Mouse (Mus musculus): ENCODE data around the gene Bex6.
A peak's percentile ranks its signal among the peaks of the same experiment; 100 is the strongest.
"Not testable (repeated sequence)": the region's sequence is repeated elsewhere in the genome, so short reads cannot be mapped to it uniquely, and the experiment has no call there.

Gene Bex6

GRCm38 (mm10) chr16:32173401-32173800 lies 6.2 kb upstream of the Bex6 start:
- DNase-seq (ENCODE audit: low spot score in 2 of 2): no peak

- no peak for DNase-seq (ENCODE audit: low spot score in 2 of 2)
These were observed 5.2 kb upstream of the Bex6 start for GRCm38 (mm10) chr16:32174340-32175005.

GRCm38 (mm10) chr16:32175029-32175428 lies 4.6 kb upstream of the Bex6 start:
- DNase-seq (ENCODE audit: low spot score in 2 of 2): no peak

DNA sequence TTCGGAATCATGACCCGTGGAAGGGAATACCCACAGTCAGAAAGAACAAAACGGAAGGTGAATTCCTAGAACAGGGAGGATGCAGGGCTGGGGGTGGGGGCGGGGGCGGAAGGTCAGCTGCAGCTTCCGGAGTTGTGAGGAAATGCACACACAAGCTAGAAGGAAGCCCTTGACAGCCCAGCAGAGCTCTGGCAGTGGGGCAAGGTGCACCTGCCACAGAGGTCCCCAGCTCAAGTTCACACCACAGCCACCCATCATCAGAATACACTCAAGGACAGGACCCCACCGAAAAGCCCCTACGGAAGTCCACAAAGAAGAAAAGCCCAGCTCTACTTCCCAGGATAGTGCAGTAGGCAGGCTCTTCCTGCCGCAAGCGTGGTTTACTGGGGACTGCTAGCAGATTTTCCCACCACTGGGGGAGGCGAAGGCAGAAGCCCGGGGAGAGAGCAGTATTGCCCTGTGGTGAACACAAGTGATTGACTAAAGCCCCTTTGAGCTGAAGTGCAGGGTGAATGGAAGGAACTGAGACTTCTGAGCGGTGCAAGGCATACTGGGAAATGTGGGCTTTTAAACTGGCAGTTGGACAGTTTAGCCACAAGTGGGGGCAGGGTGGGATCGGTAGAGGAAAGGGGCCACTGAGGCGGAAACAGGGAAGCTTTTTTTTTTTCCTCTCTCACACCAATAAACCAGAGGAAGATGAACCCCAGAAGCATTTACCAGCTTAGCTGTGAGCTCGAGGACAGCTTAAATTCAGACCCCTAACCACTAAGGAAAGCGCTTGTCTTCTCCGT lies 2.5 kb upstream of the Bex6 start:
- DNase-seq (ENCODE audit: low spot score in 2 of 2): peak; percentile 52 to 59

- DNase-seq (ENCODE audit: low spot score in 2 of 2): no peak
These were observed 6.4 kb downstream of the Bex6 start for GRCm38 (mm10) chr16:32186056-32186455.

DNA sequence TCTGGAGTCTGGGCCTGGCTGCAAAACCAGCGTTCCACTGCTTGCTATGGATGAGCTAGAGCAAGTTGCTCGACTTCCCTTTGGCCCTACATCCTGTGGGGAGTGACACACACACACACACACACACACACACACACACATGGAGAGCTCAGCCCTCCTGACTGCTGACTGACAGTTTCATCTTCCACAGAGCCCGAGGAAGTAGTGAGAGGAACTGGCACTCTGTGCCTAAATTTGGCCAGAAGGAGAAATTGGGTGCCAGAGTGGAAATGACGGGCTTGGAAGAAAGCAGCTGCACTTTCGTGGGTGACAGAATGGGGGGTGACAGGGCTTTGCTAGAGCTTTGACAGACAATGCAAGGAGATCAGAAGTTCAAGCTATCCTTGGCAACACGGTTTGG lies 9.5 kb downstream of the Bex6 start:
- no peak for DNase-seq (ENCODE audit: low spot score in 2 of 2)

GRCm38 (mm10) chr16:32190011-32190441 lies 10.4 kb downstream of the Bex6 start:
- peak; percentile 56 to 66 for DNase-seq (ENCODE audit: low spot score in 2 of 2)

DNA sequence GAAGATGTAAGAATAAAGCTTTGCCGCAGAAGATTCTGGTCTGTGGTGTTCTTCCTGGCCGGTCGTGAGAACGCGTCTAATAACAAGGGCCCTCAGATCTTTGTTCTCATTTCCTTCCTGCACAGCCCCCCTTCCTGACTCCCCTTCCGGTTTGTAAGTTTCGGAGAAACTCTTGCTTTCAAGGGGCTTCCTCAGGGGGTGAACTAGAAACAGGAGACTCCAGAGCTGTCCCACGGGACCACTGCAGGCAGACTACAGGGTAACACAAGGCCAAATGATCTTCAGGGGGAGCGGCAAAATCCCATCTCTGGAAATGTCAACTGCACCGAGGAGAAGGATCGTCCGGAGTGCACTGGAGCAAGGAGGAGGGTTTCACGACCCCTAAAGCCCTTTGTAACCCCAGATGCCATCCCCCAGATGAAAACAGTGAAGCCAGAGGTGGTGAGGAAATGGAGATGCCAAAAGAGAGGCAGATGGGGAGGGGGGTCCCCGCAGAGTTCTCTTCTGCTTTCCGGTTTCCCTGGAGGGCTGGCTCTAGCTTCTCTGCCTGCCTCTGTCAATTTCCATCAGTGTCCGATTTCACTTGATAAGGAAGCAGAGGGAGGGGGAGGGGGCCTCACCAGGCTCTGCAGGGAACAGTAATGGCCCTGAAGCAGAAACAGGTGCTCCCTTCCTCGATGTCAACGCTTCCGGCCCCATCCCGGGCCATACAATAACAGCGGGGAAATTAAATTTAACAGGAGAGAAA lies 20.8 kb downstream of the Bex6 start:
- peak; percentile 34 to 39 for DNase-seq (ENCODE audit: low spot score in 2 of 2)

DNA sequence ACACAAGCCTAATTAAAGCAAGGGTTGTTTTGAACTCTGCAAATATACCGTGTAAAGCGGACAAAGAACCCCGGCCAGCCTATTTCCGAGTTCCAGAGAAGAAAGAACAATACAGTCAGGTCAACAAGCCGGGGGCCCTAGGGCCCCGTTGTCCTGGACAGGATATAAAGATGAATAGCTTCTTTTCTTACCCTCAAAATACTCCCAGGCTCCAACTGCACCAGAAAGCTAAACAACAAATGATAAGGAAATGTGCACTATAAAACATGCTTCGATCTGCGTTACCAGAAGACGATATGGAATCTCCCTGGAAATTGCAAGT lies 21.3 kb downstream of the Bex6 start:
- DNase-seq (ENCODE audit: low spot score in 2 of 2): no peak

- peak; percentile 88 to 94 for DNase-seq (ENCODE audit: low spot score in 2 of 2)
These were observed 23.1 kb downstream of the Bex6 start for GRCm38 (mm10) chr16:32202681-32203080.

DNA sequence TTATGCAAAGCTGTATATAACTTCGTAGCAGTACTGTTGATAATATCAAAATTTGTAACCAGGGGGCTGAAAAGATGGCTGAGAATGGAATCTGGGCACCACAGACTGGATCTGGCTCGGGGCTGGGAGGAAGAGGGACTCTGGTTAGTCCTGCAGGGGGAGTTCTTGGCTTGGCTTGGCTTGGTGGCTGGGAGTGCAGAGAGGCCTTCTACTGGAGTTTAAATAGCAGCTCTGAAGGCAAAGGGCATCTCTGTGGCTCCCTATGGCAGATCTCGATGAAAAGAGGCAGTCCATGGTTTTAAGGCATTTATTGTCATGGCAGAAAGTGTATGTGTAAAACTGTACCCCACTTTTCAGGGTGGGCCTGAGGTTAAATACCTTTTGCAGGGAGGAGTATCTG lies 25.3 kb downstream of the Bex6 start:
- DNase-seq (ENCODE audit: low spot score in 2 of 2): no peak

DNA sequence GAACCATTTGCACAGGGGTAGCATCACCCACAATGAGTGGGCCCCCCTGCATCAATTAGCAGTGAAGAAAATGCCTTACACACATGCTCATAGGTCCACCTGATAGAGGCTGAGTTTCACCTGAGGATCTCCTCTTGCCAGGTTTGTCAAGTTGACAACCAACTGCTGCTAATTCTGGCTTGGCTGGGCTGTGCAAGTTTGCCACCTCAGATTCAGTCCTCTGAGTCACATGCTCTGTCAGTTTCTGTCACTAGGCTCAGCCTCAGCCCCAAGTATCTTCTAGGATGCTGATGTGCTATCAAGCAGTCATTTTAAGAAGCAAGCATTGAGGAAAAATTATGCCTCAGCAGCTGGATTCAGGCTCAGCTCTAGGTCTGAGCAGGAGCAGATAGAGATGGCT lies 34.5 kb downstream of the Bex6 start:
- no peak for DNase-seq (ENCODE audit: low spot score in 2 of 2)

DNA sequence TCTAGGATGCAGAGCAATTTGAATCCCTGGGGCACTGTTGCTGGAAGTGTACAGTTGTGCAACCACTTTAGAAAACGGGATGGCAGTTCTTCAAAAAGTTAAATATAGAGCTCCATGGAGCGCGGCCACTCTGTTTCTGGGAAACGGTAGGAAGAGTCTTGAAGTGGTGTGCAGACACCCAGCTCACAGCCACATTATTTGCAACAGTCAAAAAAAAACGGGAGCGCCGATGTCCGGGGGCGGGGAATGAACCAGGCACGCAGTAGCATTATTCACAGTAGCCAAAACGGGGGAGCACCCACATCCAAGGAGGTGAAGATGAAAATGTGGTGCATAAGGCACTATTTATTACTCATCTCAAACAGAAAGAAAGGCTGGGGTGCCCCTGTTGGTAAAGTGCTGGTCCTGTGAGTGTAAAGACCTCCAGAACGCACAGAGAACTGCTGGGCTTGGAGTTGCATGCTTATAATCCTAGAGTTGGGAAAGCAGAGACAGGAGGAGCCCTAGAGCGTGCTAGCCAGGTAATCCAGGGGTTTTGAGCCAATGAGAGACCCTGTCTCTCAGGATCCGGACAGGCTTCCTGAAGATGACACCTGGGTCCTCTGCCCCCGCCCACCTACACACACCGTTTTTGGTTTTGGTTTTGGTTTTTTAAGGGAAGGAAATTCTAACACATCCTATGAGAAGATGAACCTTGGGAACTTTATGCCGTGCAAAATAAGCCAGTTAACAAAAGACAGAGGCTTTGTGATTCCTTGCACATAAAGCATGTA lies 35.4 kb downstream of the Bex6 start:
- DNase-seq (ENCODE audit: low spot score in 2 of 2): no peak

DNA sequence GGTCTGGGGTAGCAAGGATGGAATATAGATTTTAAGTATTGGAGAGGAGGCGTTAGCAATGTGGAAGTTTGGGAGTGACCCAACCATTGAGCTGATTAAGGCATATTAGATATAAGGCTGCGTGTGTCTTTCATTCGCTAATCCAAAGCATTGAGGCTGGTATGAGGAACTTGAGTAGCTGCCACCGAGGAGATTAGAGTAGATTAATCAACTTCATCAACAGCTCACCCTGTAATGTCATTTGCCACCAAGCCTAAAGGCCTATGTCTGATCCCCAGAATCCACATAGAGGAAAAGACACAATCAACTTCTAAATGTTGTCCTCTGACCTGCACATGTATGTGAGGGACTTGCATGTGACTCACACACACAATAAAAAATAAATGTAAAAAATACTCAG lies 42.2 kb downstream of the Bex6 start:
- DNase-seq (ENCODE audit: low spot score in 2 of 2): no peak

DNA sequence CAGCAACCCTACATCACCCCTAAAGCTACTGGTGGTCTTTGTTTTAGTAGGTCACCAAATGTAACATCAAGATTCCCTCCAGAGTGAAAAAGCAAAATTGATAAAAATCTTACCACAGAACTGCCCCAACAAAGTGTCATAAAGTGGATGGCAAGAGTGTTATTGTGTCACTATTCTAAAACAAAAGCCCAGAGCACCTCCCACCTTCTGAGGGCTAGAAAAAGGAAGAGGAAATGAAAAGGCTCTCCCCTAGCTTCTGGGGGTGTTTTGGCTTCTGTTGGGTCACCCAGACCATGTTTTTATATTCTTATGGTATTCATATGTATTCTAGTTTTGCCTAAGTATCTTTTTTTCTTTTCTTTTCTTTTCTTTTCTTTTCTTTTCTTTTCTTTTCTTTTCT lies 42.8 kb downstream of the Bex6 start:
- DNase-seq (ENCODE audit: low spot score in 2 of 2): no peak

- DNase-seq (ENCODE audit: low spot score in 2 of 2): not testable (repeated sequence)
These were observed 52.4 kb downstream of the Bex6 start for GRCm38 (mm10) chr16:32232050-32232449.
